Mouse (Mus musculus) liver, adult 10 weeks (tissue): ENCODE measurements around the gene Jaml. TPM values are rescaled to one million over a fixed set of nuclear protein-coding genes. Genes with fewer than 3 reads are reported as not detected.

ENCODE experiments used
- polyA plus RNA-seq: library from polyadenylated mRNA; stranded (reverse); fragments of 350-450 nt; fragmentation: Illumina TruSeq; extraction: RNeasy Lipid Tissue Mini Kit (QIAGEN cat#74804); gene quantifications from one replicate; pipeline ENCODE4 v1.2.3, GENCODE M21; 2014; ENCODE audit warnings: low read depth, low replicate concordance

Jaml gene
- 2.9 TPM for polyA plus RNA-seq

GRCm38 (mm10) chr9:45079011-45079410 lies at the start of gene Jaml:
Gene Jaml, plus strand, starts transcription at chr9:45079183.

GRCm38 (mm10) chr9:45039499-45039898 lies 39.5 kb upstream of the Jaml start, which contains the start of gene Mpzl2:
Gene Mpzl2, plus strand, starts transcription at chr9:45039799.

GRCm38 (mm10) chr9:45055082-45055713 lies 23.8 kb upstream of the Jaml start, which contains the start of gene Mpzl3:
Gene Mpzl3, plus strand, starts transcription at chr9:45055186.

GRCm38 (mm10) chr9:45117741-45118431 lies 38.9 kb downstream of the Jaml start, which contains the start of gene Scn2b:
Gene Scn2b, plus strand, starts transcription at chr9:45117782.

GRCm38 (mm10) chr9:45138191-45139032 lies 59.4 kb downstream of the Jaml start, which contains the start of gene Scn4b:
Gene Scn4b, plus strand, starts transcription at chr9:45138395.

Other genes with a start within 250 kb of the Jaml start
- 3.3 TPM for gene Kmt2a, start 197.9 kb upstream of the Jaml start, polyA plus RNA-seq
- 492 TPM for gene Atp5l, start 158.4 kb upstream of the Jaml start, polyA plus RNA-seq
- 56.6 TPM for gene Ube4a, start 113.6 kb upstream of the Jaml start, polyA plus RNA-seq
- 1.4 TPM for gene Cd3g, start 98.8 kb upstream of the Jaml start, polyA plus RNA-seq
- gene Cd3d, start 97.4 kb upstream of the Jaml start, polyA plus RNA-seq = 0.24 TPM
- gene Cd3e, start 69.6 kb upstream of the Jaml start, polyA plus RNA-seq = 0.58 TPM
- 49.4 TPM for gene Mpzl2, start 39.4 kb upstream of the Jaml start, polyA plus RNA-seq
- 9.4 TPM for gene Mpzl3, start 24.0 kb upstream of the Jaml start, polyA plus RNA-seq
- gene Scn2b, start 38.6 kb downstream of the Jaml start, polyA plus RNA-seq = not detected
- 0.11 TPM for gene Scn4b, start 59.2 kb downstream of the Jaml start, polyA plus RNA-seq
- gene BC049352, start 102.8 kb downstream of the Jaml start, polyA plus RNA-seq = not detected
- not detected for gene Tmprss4, start 124.9 kb downstream of the Jaml start, polyA plus RNA-seq
- 0.69 TPM for gene Il10ra, start 190.0 kb downstream of the Jaml start, polyA plus RNA-seq
- gene Tmprss13, start 239.9 kb downstream of the Jaml start, polyA plus RNA-seq = not detected